In genomic region chr14:71142465-71142864, GRCm38 (mm10) we compare ENCODE assay signal across 21 mouse cellular contexts.
DNase-seq lines count a peak whose midpoint lies in the region; ATAC-seq and TF ChIP-seq lines count a peak whose summit lies in the region.
"Had no signal": no experiment of that assay in that cellular context is flagged by ENCODE, and none has a peak within 500 bp of the region (broad histone marks: within the 10 kb centered on the region; RNA-seq: fewer than 3 reads in every experiment).

No protein-coding gene starts in this region.

- no peaks in the 10 kb centered on the region for H3K9me3 ChIP-seq in MEL (replicated peaks; ENCODE audit: insufficient read depth, low read length)

- TF ChIP-seq CTCF in MEL (IDR thresholded peaks at IDR 0.05 in 2 of 3, conservative IDR thresholded peaks at IDR 0.05 in 1 of 3; ENCODE audit: control insufficient read depth in 1 of 3, insufficient read depth in 1 of 3, low read depth in 2 of 3, low read length in 3 of 3, poor library complexity in 1 of 3, severe bottlenecking in 1 of 3), result no peak

- TF ChIP-seq POLR2A in MEL (IDR thresholded peaks at IDR 0.05; ENCODE audit: control insufficient read depth in 1 of 2, insufficient read depth in 1 of 2, low read depth in 1 of 2, low read length in 2 of 2, poor library complexity in 1 of 2), result no peak

- H3K4me3 ChIP-seq in MEL (ENCODE audit: control insufficient read depth in 1 of 2, insufficient read depth in 1 of 2, low read depth in 2 of 2, low read length in 2 of 2), result no peak overlapping the region

- H3K9ac ChIP-seq in MEL (ENCODE audit: control insufficient read depth, low read depth, low read length, poor library complexity, severe bottlenecking), result no peak overlapping the region

- no peaks in the 10 kb centered on the region for H3K4me1 ChIP-seq in MEL (ENCODE audit: control insufficient read depth in 1 of 2, insufficient read depth in 2 of 2, low read length in 2 of 2)

- H3K79me2 ChIP-seq in MEL (ENCODE audit: control insufficient read depth, insufficient read depth, low read length, poor library complexity), result no peaks in the 10 kb centered on the region

- H3K27ac ChIP-seq in MEL (ENCODE audit: control insufficient read depth, low read depth, low read length), result no peak overlapping the region

- peak; percentile 76 for TF ChIP-seq EP300 in MEL (IDR thresholded peaks at IDR 0.05; ENCODE audit: low read depth in 1 of 2, low read length in 2 of 2)

- DNase-seq in MEL (ENCODE audit: low read depth, low spot score), result peak; percentile 35
- no peak for DNase-seq in left cerebral cortex, adult 9 months (ENCODE audit: low spot score in 2 of 2)
- DNase-seq in gastrocnemius, postnatal 25 days, result no peak
- no peak for DNase-seq in thymus, adult 18-20 months
- DNase-seq: adrenal gland, adult 2 months; adrenal gland, adult 8-10 months; adrenal gland, postnatal 10 days; adrenal gland, postnatal 14 days; adrenal gland, postnatal 25 days; adrenal gland, postnatal 36 days; B cell, adult 2 months; cerebellum, adult 11 months; cerebellum, adult 11-12 months; cerebellum, adult 18-20 months; cerebellum, adult 2 months had no signal

- no peak for TF ChIP-seq RAD21 in MEL (IDR thresholded peaks at IDR 0.05; ENCODE audit: low read depth, low read length)

- peaks cover 0 to 2% of the 10 kb centered on the region in 2 experiments; a peak in 1 of 4 replicates for H3K36me3 ChIP-seq in MEL (ENCODE audit: control insufficient read depth in 1 of 2, insufficient read depth in 2 of 2, low read length in 2 of 2)
- H3K36me3 ChIP-seq: G1E had no signal

- ATAC-seq in megakaryocyte progenitor cell, adult 5-6 weeks (replicated peaks; ENCODE audit: poor library complexity), result peak; percentile 92
- peak; percentile 93 for ATAC-seq in megakaryocyte-erythroid progenitor cell, adult 5-6 weeks (replicated peaks; ENCODE audit: low FRiP score, low TSS enrichment, poor library complexity, severe bottlenecking)
- ATAC-seq: activated CD4-positive, CD25-positive, alpha-beta regulatory T cell, adult 4 months; CD4-positive, CD25-positive, alpha-beta regulatory T cell, adult 4 months; Patski had no signal

- H3K27me3 ChIP-seq in MEL (ENCODE audit: control insufficient read depth in 1 of 2, insufficient read depth in 2 of 2, low read length in 2 of 2), result no peaks in the 10 kb centered on the region

TF ChIP-seq in MEL, 35 proteins besides CTCF, POLR2A, EP300 and RAD21:
- 0 out of 2 replicates have a peak, but pooled peaks have one; percentile 33 for TF ChIP-seq MYB (IDR thresholded peaks at IDR 0.05; ENCODE audit: low read depth, low read length)
- no peak for TF ChIP-seq MYC (IDR thresholded peaks at IDR 0.05; ENCODE audit: low read depth, low read length)
- TF ChIP-seq ZKSCAN1 (IDR thresholded peaks at IDR 0.05; ENCODE audit: low read depth, low read length), result 0 out of 2 replicates have a peak, but pooled peaks have one; percentile 36
- TF ChIP-seq ETS1 (IDR thresholded peaks at IDR 0.05; ENCODE audit: low read depth, low read length), result 0 out of 2 replicates have a peak, but pooled peaks have one; percentile 25
- TF ChIP-seq ZNF384 (IDR thresholded peaks at IDR 0.05; ENCODE audit: low read depth, low read length), result peak; percentile 77
- TF ChIP-seq HCFC1 (IDR thresholded peaks at IDR 0.05; ENCODE audit: low read depth, low read length), result no peak
- TF ChIP-seq TCF12 (IDR thresholded peaks at IDR 0.05; ENCODE audit: low read depth, low read length), result peak; percentile 39; the same call in 1 of the 2 replicates
- no peak for TF ChIP-seq TAL1 (IDR thresholded peaks at IDR 0.05; ENCODE audit: low read length)
- TF ChIP-seq RCOR1 (IDR thresholded peaks at IDR 0.05; ENCODE audit: low read depth, low read length), result peak; percentile 37; the same call in 1 of the 2 replicates
- peak; percentile 61; the same call in 1 of the 2 replicates for TF ChIP-seq GATA1 (IDR thresholded peaks at IDR 0.05; ENCODE audit: low read depth, low read length)
